Mouse (Mus musculus): Measurements from ENCODE around the gene Aif1.
A peak's percentile ranks its signal among the peaks of the same experiment; 100 is the strongest.

The Aif1 gene

DNA sequence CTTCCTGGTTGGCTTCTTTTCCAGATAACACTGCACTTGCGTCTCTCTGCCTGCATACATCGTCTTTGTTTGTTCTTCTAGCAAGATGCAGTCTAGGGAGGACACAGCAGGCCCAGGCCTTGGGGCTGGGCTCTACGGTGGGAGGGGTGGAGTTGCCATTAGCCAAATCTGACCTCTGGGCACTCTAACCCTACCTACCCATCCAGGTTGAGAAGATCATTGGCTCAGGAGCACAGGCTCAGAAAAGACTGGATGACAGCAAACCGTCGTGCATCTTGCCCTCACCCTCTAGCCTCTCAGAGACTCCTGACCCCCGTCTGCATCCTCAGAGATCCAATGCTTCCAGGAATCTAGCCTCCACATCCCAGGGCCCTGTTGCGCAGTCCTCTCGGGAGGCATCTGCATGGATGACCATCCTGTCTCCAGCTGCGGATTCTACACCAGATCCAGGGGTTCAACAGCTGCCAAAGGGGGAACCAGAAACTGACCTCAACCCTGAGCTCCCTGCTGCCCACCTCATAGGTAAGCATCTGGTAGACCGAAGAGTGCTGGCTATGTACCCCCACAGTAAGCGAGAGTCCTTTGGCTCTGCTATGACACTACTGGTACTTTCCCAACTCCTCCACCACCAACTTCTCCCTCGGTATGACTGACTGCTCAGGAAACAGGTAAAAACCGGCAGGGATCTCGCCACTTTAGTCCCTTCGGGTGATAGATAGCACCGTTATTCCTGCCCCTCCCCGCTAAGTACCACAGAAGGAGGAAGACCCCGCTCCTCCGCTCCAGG, 19.2 kb upstream of the Aif1 start:
- no peak for DNase-seq (ENCODE audit: low read depth, low spot score)

DNA sequence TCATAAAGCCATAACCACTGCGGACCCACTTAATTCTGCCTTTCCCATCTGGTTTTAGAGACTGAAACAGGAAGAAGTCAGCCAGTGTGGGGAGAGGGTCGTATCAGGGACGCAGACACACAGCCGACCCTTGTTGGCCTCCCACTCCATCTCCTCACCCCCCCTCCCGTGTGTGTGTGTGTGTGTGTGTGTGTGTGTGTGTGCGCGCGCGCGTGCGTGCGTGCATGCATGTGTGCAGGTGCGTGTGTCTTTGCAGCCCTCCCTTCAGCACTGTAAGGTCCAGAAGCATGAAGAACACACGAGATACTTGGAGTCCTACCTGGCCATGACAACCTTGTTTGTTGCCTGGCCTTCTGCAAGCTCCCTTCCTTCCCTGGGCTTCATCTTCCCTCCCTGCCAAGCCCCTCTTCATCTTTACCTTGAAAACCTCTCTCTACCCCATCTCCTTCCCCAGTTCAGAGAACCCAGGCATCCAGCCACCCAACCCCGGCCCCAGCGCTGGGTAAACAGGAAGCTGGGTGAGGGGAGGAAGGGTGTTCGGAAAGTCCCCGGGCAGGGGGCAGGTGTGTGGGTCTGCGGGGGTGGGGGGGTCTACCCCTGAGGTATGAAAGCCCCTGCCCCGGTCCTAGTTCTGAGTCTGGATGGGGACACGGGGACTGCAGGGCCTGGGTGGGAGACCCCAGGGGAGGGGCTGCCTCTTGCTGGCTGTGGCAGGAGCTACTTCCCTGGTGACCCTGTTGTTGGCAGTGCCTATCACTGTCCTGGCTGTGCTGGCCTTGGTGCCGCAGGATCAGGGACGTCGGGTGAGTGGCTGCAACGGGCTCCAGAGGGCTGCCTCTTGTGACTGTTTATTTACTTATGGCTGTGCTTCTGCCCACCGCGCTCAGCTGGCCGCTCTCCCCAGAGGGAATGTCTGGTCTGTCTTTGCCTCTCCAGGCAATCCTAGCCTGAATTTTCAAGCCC, 18.3 kb upstream of the Aif1 start, which contains the start of gene Ltb:
Ltb (plus strand) TSS at position 559 of the 963 bp plus-strand sequence.
- DNase-seq (ENCODE audit: low read depth, low spot score): no peak

DNA sequence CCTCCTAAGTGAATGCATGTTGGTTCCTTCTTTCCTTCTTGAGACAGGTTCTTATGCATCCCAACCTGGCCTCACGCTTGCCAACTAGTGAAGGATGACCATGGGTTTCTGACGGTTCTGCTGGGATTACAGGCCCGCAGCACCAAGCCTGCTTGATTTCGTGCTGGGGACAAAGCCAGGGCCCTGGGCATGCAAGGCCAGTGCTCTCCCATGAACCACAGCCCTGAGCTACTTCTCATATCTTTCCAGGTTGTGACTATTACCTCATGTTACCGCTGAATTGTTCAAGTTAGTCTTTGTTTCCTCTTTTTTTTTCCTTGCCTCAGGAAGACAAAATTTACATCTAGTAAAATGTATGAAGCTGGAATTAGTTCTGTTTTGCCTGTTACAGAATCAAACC, 17.1 kb upstream of the Aif1 start:
- no peak for DNase-seq (ENCODE audit: low read depth, low spot score)

DNA sequence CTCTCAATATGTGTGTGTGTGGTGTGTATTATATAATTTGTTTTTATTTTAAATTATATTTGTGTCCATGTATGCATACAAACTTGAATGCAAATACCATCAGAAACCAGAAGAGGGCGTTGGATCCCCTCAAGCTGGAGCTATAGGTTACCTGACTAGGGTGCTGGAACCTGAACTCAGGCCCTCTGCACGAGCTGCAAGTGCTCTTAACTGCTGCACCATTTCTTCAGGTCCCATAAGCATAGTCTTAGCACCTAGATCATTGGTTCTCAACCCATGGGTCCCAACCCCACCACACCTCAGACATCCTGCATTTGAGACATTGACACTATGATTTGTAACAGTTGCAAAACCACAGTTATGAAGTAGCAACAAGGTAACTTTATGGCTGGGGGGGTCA, 15.9 kb upstream of the Aif1 start:
- no peak for DNase-seq (ENCODE audit: low read depth, low spot score)

DNA sequence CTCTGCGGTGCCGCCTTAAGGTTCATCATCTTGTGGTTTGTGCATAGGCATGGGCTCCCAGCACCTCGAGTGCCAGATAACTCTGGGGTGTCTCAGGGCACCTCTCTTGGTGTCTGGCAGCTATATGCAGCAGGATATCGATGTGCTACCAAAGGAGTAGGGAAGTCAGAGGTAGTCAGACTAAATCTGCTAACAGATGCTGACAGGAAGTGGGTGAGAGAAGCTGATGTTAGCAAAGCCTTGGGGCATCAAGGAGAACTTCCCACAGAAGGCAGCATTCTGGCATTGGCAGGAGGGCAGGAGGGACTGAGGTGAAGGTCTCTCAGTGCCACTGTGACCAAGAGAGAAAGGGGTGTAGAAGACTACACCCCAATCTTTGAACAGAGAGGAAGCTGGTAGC, 14.2 kb upstream of the Aif1 start:
- DNase-seq (ENCODE audit: low read depth, low spot score): no peak

DNA sequence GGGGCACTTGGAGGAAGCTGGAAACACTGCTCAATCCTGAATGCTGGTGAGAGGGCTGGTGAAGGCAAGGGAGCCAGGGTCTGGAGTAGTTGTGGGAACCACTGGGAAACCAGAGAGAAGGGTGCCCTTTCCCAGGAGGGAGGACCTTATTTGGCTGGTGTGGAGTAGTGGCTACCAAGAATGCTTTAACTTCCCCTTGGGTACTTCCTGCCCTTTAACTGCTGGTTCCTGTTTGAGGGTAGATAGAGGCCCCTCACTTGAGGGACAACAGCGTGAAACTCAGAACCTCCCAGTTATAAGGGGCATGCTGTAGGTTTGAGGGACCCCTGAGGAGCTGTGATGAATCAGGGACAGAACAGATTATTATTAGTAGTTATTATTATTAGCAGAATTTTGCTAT, 13.3 kb upstream of the Aif1 start:
- DNase-seq (ENCODE audit: low read depth, low spot score): no peak

DNA sequence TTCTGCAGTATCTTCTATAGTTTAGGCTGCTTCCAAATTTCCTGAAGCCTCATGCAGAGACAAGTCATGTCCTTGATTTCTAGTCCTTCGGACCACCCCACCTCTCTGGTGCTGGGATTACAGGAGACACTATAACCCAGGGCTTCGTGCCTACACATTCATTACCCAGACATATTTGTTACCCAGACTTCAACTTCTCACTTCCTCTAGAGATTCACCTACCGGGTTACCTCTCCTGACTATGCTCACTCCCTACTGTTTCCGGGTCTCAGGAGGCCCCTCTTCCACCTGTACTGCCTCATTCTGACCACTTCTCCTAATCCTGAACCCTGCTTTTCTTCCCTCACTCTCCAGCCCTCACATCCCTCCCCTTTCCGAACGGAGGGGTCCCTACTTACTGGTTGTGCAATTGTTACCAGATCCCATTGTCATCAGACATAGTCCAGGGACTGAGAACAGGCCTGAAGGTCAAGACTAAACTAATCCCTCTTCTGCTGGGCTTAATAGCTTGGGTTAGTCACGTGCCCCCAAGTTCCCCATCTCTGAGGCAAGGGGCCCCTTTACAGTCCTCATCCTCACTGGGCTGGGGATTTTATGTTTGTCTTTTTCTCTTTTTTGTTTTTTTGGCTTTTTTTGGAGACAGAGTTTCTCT, 12.2 kb upstream of the Aif1 start, which contains the start of gene Lst1:
Lst1 (minus strand) TSS at position 481 of the 652 bp plus-strand sequence.
- no peak for DNase-seq (ENCODE audit: low read depth, low spot score)

DNA sequence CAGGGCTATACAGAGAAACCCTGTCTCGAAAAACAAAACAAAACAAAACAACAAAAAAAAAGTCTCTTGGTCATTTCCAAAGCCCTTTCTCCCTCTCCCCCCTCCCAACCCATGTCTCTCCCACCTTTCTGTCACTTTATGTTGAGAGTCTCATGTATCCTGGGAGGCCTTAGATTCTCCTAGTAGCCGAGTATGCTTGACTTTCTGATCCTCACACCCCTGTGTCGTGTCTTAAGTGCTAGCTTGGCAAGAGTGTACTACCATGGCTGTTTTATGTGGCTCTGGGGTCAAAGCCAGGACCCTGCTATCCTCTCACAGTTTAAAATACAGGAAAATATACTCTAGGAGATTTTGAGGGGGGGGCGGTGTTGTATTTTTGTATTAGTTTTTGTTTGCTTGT, 11.5 kb upstream of the Aif1 start:
- DNase-seq (ENCODE audit: low read depth, low spot score): no peak

DNA sequence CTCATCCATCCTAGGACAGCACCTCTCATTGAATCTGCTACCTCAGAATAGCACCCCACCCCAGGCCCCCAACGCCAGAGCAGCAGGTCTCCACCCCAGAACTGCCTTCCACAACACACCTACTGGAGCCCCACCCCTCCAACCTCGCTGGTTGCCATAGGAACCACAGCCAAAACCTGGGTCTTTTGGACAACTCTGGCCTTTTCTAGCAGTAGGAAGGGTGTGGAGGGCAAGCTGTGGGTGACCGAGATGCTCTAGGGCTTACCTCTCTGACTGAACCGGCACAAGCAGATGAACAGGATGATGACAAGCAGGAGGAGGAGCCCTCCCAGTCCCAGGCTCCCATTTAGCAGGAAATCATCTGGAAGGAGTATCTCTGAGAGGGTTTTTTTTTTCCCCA, 10.8 kb upstream of the Aif1 start:
- DNase-seq (ENCODE audit: low read depth, low spot score): peak; percentile 61

DNA sequence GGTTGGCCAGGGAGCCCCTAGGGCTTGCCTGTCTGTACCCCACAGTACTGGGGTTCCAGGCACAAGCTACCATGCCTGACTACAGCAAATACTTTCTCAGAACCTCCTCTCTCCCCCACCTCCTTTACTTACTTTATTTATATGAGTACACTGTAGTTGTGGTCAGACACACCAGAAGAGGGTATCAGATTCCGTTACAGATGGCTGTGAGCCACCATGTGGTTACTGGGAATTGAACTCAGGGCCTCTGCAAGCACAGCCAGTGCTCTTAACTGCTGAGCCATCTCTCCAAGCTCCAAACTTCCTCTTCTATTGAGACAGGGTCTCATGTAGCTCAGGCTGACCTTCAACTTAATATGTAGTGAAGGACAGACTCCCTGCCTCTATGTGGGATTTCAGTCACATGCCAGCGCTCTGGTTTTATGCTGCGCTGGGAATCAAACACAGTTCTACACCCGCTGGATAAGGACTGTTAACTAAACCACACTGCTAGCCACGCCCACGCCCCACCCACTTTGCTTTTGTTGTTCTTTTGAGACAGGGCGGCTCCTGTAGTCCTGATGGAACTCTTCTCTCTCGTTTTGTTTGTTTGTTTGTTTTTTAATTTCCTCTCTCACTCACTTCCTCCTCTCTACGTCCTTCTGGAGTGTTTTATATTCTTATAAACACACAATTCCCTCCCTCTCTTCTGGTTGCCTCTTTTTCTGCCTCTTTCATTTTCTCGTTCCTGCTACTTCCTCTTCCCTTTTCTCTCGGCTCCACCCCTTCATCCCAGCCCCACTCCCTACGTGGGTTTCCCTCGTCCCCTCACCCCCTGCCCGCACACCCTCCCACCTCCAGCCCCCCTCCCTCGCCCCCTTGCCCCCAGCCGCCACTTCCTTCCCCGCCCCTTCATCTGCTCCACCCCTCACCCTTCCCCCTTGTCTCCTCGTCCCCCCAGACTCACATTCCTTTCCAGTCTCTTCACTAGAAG, 10.1 kb upstream of the Aif1 start:
- peak; percentile 58 for DNase-seq (ENCODE audit: low read depth, low spot score)

DNA sequence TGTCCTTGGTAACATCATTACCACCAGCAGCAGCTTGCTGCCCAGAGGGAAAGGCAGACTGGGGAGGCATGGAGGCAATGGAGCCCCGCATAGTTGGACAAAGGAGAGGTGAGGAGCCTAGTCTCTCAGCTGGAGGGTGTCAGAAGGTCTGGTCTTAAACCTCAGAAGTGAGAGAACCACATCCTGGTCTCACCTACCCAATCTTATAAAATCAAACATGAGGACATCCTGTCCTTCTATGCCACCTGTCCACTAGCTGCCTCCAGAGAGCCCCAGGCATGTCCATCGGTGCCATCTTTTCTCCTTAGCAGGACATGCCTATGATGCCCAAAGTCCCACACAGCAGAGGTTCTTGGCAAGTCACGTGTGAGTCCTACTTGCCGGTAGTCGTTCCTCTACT, 4.2 kb upstream of the Aif1 start:
- no peak for DNase-seq (ENCODE audit: low read depth, low spot score)

DNA sequence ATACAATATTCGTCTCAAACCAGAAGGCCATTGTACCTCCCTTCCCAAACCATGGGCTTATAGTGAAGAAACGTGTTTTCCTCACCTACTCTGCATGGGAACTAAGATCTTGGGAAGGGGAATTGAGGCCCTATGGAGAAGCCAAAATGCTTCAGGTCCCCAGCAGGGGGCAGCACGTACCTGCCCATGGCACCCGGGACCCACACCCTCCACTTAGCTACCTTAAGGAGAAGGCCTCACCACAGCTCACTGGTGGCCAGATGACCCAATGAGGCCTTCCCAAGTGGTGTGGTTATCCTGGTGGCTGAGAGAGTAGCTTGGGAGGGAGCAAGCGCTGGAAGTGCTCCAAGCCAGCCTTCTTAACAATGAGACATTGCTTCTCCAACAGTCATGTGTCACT, 2.7 kb upstream of the Aif1 start:
- DNase-seq (ENCODE audit: low read depth, low spot score): peak; percentile 72

DNA sequence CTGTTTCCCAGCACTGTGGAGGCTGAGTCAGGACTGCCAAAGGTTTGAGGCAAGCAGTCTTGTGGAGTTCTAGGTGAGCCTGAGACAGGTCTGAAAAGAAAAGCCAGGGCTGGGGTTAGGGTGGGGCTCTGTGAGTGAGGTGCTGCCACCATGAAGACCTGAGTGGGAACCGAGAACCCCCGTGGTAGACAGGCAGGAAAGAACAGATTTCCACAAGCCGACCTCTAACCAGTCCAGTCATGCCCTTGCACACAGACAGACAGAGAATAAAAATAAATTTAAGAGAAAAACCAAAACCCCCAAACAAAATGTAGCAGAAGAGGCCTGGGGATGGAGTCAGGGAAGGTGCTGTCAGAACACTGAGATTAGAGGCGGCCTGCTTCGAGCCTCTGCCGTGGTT, 486 bp downstream of the Aif1 start:
- no peak for DNase-seq (ENCODE audit: low read depth, low spot score)

DNA sequence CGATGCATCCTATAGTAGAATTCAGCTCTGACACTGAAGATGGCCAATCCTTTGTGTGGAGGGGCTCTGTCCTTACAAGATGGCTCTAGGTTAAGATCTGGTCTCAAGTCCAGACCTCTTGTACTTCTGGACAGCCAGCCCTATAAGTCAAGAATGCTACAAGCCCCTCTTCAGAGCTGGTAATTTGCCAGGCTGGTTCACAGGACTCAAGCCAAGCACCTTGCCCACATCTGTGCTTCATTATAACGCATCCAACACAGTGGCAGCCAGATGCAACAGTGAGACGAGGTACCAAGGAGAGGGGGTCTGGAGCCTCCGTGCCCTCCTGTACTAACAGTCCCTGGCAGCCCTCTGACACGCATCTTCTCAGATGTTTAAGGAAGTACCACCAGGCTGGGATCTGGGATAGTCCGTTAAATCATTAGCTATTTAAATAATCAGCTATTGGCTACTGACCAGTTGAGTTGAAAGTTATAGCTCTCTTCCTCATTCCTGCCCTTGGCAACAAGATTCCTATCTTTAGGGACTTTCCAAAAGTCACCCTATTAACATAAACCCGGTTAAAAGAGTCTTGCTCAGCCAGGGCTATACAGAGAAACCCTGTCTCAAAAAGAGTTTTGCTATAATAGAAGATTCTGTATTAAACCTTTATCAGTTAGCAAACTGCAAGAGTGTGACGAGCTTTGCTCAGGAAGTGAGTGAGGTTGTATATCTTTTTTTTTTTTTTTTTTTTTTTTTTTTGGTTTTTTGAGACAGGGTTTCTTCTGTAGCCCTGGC, 1.5 kb downstream of the Aif1 start:
- no peak for DNase-seq (ENCODE audit: low read depth, low spot score)

DNA sequence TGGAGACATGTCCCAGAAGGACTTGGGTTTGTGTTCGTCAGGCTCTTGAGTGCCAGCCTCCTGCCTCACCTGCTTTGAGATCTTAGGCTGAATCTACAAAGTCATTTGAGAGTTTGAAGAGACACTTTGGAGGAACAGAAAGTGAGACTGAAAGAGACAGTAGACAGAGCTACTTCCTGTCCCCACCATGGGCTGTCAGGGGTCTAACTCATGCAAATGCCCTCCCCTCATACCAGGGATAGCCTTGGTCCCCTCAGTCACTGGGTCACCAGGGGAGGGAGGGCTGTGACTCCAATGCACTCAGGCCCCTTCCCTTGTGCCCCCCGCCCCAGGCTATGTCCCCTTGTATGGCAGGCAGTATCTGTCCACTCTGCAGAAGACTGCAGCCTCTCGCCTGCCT, 2.5 kb downstream of the Aif1 start:
- no peak for DNase-seq (ENCODE audit: low read depth, low spot score)

DNA sequence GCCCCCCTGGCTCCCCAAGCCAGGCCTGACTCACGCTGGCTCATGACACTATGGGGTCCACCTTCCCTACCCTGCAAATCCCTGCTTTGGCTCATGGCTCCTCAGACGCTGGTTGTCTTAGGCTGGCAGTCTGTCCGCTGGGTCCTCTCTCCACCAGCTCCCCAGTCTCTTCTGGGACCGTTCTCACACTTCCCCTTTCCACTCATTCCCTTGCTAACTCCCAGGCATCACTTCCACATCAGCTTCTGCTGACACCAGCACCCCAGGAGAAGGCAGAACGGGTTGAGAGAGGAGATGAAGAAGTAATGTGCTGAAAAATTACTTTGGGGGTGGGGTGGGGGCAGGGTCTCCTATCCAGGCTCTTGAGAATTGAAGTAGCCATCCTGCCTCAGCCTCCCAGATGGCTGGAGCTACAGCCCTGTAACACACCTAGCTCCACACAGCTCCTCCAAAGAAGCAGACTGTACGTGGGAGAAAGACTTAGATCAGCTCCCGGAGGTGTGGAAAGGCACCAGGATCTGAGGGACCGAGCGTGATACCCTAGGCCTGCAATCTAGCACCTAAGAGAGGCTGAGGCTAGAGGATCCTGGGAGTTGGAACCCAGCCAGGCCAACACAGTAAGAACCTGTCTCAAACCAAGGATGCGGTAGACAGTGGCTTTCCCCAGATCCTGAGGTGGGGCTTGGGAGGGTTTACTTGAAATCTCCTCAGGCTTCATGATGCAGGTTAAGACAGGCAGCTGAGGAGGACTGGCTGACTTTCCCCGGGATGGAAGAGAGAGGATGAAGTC, 3.2 kb downstream of the Aif1 start:
- no peak for DNase-seq (ENCODE audit: low read depth, low spot score)

DNA sequence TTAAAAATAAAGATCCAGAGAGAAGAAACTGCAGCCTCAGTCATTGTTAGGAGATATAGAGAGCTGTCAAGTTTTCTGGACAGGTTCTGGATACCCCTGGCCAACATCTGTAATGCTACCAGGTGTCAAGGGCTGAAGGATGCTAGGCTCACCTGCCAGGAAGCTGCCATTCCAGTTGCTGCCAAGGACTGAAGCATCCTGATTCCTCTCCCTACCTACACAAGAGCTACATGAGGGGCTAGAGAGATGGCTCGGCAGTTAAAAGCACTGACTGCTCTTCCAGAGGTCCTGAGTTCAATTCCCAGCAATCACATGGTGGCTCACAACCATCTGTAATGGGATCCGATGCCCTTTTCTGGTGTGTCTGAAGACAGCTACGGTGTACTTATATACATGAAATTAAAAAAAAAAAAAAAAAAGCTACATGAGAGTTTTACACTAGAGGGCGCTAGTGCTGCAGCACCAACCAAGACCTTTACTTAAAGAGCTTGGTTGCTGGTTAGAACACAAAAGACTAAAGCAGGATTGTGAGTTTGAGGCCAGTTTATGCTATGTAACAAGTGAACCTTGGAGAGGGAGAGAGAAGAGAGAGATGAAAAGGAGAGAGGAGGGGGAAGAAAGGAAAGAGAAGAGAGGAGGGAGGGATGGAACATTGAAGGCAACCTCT, 7.2 kb downstream of the Aif1 start:
- peak; percentile 68 for DNase-seq (ENCODE audit: low read depth, low spot score)

DNA sequence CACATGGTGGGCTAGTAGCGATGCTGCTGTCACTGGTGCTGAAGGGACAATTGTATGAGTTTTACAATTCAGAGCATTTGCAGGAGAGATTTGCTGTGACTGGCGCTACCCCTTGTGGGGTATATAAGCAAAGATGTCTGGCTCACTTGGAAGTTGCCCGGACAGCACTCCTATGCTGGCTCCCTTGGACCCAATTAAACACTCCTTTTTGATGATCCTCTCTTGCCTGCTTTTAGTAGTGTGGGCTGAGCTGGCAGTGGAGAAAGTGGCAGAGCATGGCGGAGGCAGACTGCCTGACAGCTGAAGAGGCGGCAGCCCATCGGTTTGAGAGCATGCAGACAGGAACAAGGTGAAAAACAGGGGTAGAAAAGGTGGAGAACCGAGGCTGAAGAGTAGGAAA, 8.1 kb downstream of the Aif1 start:
- no peak for DNase-seq (ENCODE audit: low read depth, low spot score)
